Mouse (Mus musculus): ENCODE measurements around the gene Glod4. TPM values are rescaled to one million over a fixed set of nuclear protein-coding genes. Genes with fewer than 3 reads are reported as not detected.
"Not testable (repeated sequence)": the region's sequence is repeated elsewhere in the genome, so short reads cannot be mapped to it uniquely, and the experiment has no call there.

Glod4 gene
- polyA plus RNA-seq, 1 experiment from 2014 or later: 81.5 TPM

DNA sequence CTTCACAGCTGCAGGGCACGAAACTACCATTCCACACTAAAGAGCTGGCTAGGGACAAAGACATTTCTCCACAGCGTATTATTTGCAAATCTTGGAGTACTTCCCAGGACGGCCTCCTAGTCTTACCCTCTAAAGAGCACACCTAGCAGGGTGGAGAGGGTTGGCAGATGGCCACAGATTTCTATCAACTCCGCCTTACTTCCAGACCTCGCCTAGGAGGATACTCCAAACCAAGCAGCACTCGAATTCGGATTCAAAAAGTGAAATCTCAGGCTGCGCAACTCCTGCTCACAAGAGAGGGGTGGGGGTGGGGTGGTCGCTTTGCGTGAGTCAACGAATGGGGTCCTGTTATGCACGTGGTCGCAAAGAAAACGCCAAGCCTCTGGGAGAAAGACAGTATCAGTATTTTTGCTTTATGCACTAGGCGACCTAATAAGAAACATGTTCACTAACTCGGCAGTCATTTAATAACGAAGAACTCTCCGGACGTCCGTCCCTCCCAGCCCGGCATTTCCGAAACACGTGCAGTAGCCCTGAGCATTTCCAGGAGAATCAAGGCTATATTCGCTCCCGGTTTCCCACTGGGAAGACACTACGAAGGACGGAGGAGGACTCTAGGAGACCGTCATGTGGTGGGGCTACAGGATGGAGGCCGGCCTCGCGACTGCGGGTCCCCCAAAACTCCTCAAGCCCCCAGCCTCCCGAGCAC, 26.7 kb downstream of the Glod4 start:
- 3% methylated on average over 33 of the region's 33 CpGs for WGBS (ENCODE audit: insufficient replicate concordance)
- no peaks in the 10 kb centered on the region for H3K27me3 ChIP-seq (replicated peaks)
- peak overlapping the region; percentile 93 for H3K9ac ChIP-seq
- peak overlapping the region; percentile 83 for H3K27ac ChIP-seq
- ATAC-seq: no peak; the same call in 1 of the 2 replicates
- H3K4me1 ChIP-seq: peaks cover 27% of the 10 kb centered on the region
- no peaks in the 10 kb centered on the region for H3K9me3 ChIP-seq (replicated peaks)
- peak overlapping the region; percentile 86 for H3K4me3 ChIP-seq
- H3K4me2 ChIP-seq: peak overlapping the region; percentile 96
- H3K36me3 ChIP-seq: peaks cover 48% of the 10 kb centered on the region

DNA sequence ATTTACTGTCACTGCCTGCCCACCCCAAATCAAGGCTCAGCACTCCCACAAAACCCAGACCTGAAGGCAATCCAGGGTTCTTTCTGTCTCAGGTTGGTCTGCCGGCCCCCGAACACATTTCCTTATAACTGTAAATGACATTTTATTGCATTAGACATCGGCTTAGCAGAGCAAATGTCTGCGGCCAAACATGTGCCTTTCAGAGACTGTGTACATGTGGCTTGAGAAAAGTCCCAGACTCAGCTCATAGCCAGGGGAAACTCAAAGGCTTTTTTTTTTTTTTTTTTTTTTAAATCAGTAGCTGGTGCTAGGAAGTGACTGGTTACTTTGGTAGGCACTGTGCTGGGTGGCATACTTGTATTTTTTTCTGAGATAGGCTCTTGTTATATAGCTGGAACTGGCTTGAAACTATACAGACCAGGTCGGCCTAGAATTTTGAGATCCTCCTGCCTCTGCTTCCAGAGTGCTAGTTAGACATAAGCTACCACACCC, 27.4 kb downstream of the Glod4 start:
- Histone ChIP-seq H3K9me3 (replicated peaks) (no peaks in the 10 kb centered on the region), H3K36me3 (peaks cover 49% of the 10 kb centered on the region), H3K27ac (peak overlapping the region; percentile 83; the same call in 1 of the 2 replicates), H3K4me1 (peaks cover 27% of the 10 kb centered on the region), H3K27me3 (replicated peaks) (no peaks in the 10 kb centered on the region), H3K4me3 (peak overlapping the region; percentile 86), H3K4me2 (peak overlapping the region; percentile 96), H3K9ac (peak overlapping the region; percentile 93)
- no peak for ATAC-seq
- 76% methylated on average over 5 of the region's 5 CpGs for WGBS (ENCODE audit: insufficient replicate concordance)

DNA sequence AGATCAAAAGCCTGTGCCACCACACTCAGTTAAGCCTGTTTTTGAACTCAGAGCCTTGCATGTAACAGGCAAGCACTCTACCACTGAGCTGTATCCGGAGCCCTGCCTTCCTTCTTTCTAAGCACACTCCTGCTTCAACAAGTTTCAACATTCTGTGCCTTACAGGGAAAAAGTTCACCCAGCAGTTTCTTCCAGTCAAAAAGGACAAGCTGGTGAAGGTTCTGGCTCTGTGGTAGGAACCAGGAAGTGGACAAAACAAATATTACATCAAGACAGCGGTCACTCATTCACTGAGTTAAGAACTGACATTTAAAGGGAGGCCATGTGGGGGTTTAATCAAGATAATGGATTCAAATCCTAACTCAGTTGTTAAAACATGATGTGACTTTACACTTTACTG, 28.5 kb downstream of the Glod4 start:
- Histone ChIP-seq H3K27ac (no peak overlapping the region), H3K4me1 (peaks cover 27% of the 10 kb centered on the region), H3K9me3 (replicated peaks) (no peaks in the 10 kb centered on the region), H3K27me3 (replicated peaks) (no peaks in the 10 kb centered on the region), H3K36me3 (peaks cover 50% of the 10 kb centered on the region), H3K4me2 (no peak overlapping the region), H3K4me3 (no peak overlapping the region), H3K9ac (no peak overlapping the region)
- no peak for ATAC-seq
- WGBS (ENCODE audit: insufficient replicate concordance): 87% methylated on average over 2 of the region's 2 CpGs

DNA sequence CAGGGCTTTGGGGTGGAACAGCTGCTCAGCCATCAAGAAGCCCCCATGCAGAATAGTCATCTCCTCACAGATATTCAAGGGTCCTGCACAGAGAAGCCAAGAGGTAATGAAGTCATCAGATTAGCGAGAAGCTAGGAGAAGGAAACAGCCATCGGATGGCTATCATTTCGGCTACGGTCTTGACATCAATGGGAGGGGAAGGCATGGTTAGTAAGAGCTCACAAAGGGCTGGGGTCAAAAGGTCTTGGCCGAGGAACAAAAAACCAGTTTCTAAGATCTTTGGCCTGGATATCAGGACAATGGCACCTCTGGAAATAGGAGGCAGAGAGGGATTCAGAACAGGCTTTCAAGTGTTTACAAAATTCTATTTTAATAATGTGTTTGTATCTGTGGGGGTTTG, 29.7 kb downstream of the Glod4 start:
- 72% methylated on average over 5 of the region's 5 CpGs for WGBS (ENCODE audit: insufficient replicate concordance)

DNA sequence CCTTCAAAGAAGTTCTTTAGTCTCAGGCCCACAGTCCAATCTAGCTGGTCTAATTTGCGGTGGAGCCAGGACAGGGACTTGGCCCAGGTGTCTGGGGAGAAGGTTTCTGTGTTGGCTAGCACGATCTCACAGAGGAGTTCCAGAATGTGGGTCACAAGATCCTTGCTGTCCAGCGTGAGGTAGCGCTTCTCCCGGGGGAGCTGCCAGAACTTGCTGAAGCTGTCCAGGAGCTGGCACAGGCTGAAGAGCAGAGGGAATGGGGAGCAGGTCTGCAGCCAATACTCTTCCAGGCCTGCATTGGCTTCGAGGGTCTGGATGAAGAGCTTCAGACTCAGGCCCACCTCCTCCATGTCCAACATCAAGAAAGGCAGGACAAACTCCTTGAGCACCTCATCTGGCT, 31.9 kb downstream of the Glod4 start:
- H3K4me1 ChIP-seq: peaks cover 15% of the 10 kb centered on the region
- not testable (repeated sequence) for H3K4me2 ChIP-seq; H3K27me3 ChIP-seq (replicated peaks); H3K4me3 ChIP-seq; ATAC-seq; H3K9me3 ChIP-seq (replicated peaks); H3K27ac ChIP-seq; H3K9ac ChIP-seq
- H3K36me3 ChIP-seq: peaks cover 73% of the 10 kb centered on the region
- 77% methylated on average over 5 of the region's 6 CpGs for WGBS (ENCODE audit: insufficient replicate concordance)

More for the DNA sequence above, 29.7 kb downstream of the Glod4 start:
- H3K27ac ChIP-seq: no peak overlapping the region
- no peaks in the 10 kb centered on the region for H3K9me3 ChIP-seq (replicated peaks)
- no peak for ATAC-seq
- no peak overlapping the region for H3K4me3 ChIP-seq
- H3K9ac ChIP-seq: no peak overlapping the region
- H3K36me3 ChIP-seq: peaks cover 54% of the 10 kb centered on the region
- peaks cover 27% of the 10 kb centered on the region for H3K4me1 ChIP-seq
- no peaks in the 10 kb centered on the region for H3K27me3 ChIP-seq (replicated peaks)
- H3K4me2 ChIP-seq: no peak overlapping the region

DNA sequence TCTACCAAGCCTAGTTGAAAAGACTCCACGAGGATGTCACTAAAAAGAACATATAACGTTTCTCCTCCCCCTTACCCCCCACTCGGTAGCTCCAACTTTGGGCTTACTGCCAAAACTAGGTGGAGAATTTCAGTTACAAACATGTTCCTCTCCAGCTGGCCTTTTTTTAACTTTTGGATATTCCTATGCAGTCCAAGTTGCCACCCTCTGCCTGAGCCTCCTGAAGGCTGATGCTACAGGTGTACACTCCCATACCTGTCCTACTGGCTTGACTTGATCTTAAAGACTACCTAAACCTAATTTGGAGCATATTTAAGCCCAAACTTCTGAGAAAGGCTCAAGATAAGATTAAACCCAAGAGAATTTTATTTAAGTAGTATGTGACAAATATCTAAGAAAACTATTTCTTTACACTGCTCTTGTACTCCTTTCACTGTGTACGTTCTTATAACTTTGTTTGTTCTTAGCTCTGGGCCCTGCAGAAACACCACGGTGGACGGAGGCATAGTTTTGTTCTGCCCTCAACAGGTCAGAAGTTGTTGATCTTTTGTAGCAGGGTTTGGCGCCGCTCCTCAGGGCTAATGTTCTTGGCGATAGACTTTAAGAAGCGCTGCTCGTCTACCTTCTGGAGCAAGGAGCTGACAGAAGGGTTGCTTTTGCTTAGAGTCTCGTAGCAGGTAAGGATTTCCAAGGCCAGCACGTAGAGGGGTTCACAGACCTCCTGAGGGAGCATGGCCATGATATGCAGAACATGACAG, 33.1 kb downstream of the Glod4 start:
- H3K9me3 ChIP-seq (replicated peaks): no peaks in the 10 kb centered on the region
- no peak for ATAC-seq
- H3K36me3 ChIP-seq: peaks cover 73% of the 10 kb centered on the region
- H3K27ac ChIP-seq: no peak overlapping the region
- 80% methylated on average over 13 of the region's 13 CpGs for WGBS (ENCODE audit: insufficient replicate concordance)
- peaks cover 4% of the 10 kb centered on the region; the same call in 1 of the 2 replicates for H3K4me1 ChIP-seq
- no peak overlapping the region for H3K9ac ChIP-seq
- H3K4me3 ChIP-seq: no peak overlapping the region
- no peak overlapping the region for H3K4me2 ChIP-seq
- no peaks in the 10 kb centered on the region for H3K27me3 ChIP-seq (replicated peaks)

DNA sequence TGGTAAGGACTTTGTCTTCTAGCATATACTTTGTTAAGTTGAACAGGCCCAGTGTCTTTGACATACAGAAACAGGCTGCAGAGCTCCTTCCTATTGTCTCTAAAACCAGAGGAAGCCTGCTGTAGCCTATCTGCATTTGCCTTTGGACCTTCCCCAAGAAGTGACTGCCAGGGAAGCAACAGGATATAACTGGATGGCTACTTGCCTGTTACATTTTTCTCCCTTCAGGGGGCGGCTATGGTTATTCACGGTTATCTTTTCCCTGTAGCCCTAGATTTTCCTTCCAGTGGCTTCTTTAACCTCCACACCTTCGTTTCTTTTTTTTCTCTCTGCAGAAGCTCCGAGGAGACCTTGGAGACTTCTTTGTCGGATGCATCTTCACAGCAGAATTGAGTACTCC, 36.7 kb downstream of the Glod4 start:
- H3K27ac ChIP-seq: no peak overlapping the region
- no peaks in the 10 kb centered on the region for H3K9me3 ChIP-seq (replicated peaks)
- H3K9ac ChIP-seq: no peak overlapping the region
- H3K36me3 ChIP-seq: peaks cover 50% of the 10 kb centered on the region
- no peak overlapping the region for H3K4me2 ChIP-seq
- peaks cover 22% of the 10 kb centered on the region for H3K27me3 ChIP-seq (replicated peaks)
- ATAC-seq: no peak
- 72% methylated on average over 5 of the region's 5 CpGs for WGBS (ENCODE audit: insufficient replicate concordance)
- H3K4me3 ChIP-seq: no peak overlapping the region
- H3K4me1 ChIP-seq: peaks cover 15% of the 10 kb centered on the region

DNA sequence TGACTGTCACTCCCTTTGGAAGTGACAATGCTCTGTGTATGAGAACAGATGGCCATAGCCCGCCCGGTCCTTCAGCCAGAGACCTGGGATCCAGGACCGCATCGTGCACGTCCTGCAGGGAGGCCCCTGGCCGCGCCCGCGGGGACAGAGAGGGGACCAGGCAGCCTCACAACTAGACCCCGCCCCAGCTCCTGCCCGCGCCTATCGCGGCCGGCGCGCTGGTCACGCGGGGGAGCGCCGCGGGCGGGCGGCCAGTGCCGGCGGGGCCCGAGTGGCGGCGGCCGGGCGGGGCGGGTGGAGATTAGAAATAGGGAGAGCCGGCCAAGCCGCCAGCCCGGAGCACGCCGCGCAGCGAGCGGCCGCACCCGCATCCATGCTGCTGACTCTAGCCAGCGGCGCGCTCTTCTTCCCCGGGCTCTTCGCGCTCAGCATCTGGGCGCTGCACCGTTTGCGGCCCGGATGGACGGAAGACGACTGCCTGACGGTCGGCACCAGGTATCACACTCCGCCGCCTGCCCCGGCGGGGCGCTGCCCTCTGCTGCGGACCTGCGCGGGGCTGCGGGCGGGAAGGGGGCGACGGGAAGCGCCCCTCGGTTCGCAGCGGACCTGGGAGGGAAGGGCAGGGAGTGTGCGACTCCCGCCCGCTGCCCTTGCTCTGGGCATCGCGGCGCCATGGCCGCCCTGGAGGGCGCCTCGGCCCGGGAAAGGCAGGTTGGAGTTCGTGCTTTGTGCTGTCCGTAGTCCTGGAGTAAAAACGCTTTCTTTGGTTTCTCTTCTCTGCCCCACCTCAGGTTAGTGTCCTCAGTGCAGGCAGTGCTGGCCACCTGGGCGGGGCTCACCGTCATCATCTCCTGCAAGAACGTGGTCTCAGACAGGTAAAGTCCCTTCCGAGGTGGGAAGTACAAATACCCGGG, 41.5 kb downstream of the Glod4 start:
- H3K4me3 ChIP-seq: peak overlapping the region; percentile 67
- peak overlapping the region; percentile 97 for H3K4me2 ChIP-seq
- WGBS (ENCODE audit: insufficient replicate concordance): under 1% methylated on average over 89 of the region's 90 CpGs
- H3K9ac ChIP-seq: peak overlapping the region; percentile 78
- H3K27me3 ChIP-seq (replicated peaks): peaks cover 45% of the 10 kb centered on the region
- peak; percentile 96 for ATAC-seq
- peaks cover 4% of the 10 kb centered on the region; the same call in 1 of the 2 replicates for H3K36me3 ChIP-seq
- peak overlapping the region; percentile 4; the same call in 1 of the 2 replicates for H3K27ac ChIP-seq
- peaks cover 22% of the 10 kb centered on the region for H3K4me1 ChIP-seq
- H3K9me3 ChIP-seq (replicated peaks): no peaks in the 10 kb centered on the region

DNA sequence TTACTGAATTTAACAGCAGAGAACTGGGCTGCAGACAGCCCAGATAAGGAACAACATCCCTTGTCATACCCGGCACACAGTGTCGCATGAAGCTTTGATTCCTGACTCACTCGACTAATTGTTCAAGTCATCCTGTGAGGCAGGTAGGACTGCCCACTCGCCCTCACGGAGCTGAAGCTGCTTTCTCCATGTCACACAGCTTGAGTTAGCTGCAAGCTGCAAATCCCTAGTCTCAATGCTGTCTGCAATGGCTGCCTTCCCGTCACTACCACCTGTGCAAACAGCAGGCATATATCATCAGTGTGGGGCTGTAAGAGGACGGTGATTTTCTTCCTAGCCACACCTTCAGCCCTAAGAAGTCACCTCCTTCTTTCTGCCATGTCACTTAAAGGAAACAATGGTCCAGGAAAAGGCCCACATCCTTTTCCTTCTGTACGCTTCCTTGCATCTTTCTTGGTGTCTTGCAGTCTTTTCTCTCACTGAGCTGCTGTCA, 46.5 kb downstream of the Glod4 start:
- H3K27ac ChIP-seq: no peak overlapping the region
- 56% methylated on average over 8 of the region's 8 CpGs for WGBS (ENCODE audit: insufficient replicate concordance)
- H3K4me2 ChIP-seq: no peak overlapping the region

DNA sequence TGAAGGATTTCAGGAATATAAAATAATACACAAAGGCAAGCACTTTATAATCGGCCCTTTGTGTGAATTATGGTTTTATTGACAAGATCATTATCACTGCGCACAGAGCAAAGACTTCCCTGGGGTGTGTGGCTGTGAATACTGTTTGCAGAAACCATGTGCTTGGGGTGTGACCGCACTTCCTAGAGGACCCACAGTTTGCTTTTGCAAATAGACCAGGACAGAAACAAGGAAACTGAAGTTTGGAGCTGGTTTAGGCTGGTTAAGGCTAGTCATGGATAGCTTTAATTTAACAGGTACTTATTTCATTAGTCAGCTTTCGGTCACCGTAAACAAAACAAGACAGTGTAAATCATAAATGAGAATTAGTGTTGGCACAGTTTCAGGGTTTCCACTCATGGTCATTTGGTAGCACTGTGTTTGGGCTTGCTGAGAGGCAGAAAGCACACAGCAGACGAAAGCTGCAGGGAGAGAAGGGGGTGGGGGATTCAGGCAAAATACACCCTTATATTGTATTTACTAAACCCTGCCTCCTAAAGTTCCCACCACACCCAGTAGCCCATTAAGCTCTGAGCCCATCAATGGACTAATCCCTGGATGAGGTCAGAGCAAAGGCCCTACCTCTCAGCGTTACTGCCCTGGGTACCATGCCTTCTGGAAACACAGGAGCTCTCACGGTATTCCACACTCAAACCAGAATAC, 47.1 kb downstream of the Glod4 start:
- Histone ChIP-seq H3K9me3 (replicated peaks) (no peaks in the 10 kb centered on the region), H3K27ac (no peak overlapping the region), H3K4me3 (no peak overlapping the region), H3K36me3 (no peaks in the 10 kb centered on the region), H3K4me1 (peaks cover 4% of the 10 kb centered on the region), H3K9ac (no peak overlapping the region), H3K27me3 (replicated peaks) (peaks cover 19% of the 10 kb centered on the region), H3K4me2 (no peak overlapping the region)
- WGBS (ENCODE audit: insufficient replicate concordance): 57% methylated on average over 8 of the region's 8 CpGs
- no peak for ATAC-seq

More for the DNA sequence above, 46.5 kb downstream of the Glod4 start:
- peaks cover 25% of the 10 kb centered on the region for H3K27me3 ChIP-seq (replicated peaks)
- no peaks in the 10 kb centered on the region for H3K9me3 ChIP-seq (replicated peaks)
- H3K9ac ChIP-seq: no peak overlapping the region
- no peaks in the 10 kb centered on the region for H3K36me3 ChIP-seq
- H3K4me1 ChIP-seq: peaks cover 10% of the 10 kb centered on the region
- no peak overlapping the region for H3K4me3 ChIP-seq
- ATAC-seq: no peak

DNA sequence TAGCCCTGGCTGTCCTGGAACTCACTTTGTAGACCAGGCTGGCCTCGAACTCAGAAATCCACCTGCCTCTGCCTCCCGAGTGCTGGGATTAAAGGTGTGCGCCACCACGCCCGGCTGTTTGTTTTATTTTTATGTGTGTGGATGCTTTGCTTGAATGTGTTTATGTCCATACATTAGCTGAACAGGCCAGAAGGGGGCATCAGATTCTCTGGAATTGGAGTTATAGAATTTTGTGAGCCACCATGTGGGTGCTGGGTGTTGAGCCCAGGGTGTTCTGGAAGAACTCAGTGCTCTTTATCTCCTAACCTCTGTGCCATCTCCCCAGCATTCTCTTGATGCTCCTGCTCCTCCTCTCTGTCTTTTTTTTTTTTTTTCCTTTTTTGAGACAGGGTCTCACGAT, 56.6 kb downstream of the Glod4 start:
- Histone ChIP-seq H3K27ac (no peak overlapping the region), H3K4me3 (no peak overlapping the region), H3K27me3 (replicated peaks) (no peaks in the 10 kb centered on the region), H3K4me2 (no peak overlapping the region), H3K9ac (no peak overlapping the region), H3K4me1 (no peaks in the 10 kb centered on the region), H3K36me3 (peaks cover 3% of the 10 kb centered on the region), H3K9me3 (replicated peaks) (no peaks in the 10 kb centered on the region)
- ATAC-seq: no peak
- whole genome bisulfite sequencing (ENCODE audit: insufficient replicate concordance): 69% methylated on average over 6 of the region's 6 CpGs

Data from liver, embryonic 12.5 days (tissue).